Mouse (Mus musculus) T-helper 1 cell (primary cell): ENCODE data around the gene Parp14.

Experiments used
- in situ Hi-C: fragments of 300-600 bp; cut with MboI, MseI; formaldehyde crosslinking; loops from one replicate; pipeline ENCODE4 v1.15.1; 2025; ENCODE audit warnings: high pct_unique_total_duplicates

Parp14 gene

DNA sequence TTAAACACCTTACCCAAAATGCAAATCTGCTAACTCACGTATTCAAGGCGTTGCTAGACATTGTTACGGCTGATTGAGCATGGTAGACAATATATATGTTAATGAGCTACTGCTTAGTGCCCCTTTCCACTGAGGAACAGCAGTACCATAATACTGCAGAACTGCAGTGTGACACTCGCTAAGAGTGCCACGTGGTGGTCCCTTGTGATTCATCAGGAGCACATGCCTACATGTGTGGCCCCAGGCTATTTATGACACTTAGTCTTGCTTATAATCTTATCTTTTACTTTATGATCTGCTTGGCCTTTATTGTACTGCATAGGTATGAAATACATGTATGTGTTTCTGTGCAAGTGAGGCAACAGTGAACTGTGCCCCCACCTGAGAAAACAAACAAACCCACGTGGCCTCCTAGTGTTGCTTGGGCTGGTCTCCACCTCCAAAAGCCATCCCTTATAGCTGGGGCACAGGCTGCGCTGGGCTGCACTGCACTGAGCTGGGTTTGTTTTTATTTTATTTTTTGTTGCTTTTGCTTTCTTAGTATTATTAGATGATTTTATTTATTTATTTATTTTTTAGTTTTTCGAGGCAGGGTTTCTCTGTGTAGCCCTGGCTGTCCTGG is 83.7 kb downstream of the Parp14 start:
- in situ Hi-C loops = no loop called here

GRCm38 (mm10) chr16:35787163-35787562 is 84.2 kb downstream of the Parp14 start:
- in situ Hi-C loops = no loop called here

- in situ Hi-C loops = no loop called here
Observed at GRCm38 (mm10) chr16:35784134-35784725, 87.1 kb downstream of the Parp14 start.

DNA sequence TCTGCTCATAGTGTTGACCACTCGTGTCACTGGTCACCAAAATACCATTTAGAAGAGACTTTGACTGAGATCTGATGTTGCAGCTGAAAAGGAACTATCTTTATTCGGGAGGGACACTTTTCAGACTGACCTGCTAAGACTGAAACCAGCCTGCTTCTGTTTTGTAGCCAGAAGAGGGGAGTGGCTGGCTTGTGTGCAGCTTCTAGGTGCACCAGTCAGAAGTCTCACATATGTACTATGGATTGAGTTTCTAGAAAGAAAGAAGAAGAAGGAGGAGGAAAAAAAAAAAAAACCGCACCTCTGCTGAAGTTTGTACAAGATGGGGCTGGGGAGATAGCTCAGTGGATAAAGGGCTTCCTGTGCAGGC is 88.2 kb downstream of the Parp14 start:
- in situ Hi-C loops = no loop called here
